Mouse (Mus musculus): ENCODE data around the gene Mybpc1. TPM values are rescaled to one million over a fixed set of nuclear protein-coding genes. Genes with fewer than 3 reads are reported as not detected.
"Not testable (repeated sequence)": the region's sequence is repeated elsewhere in the genome, so short reads cannot be mapped to it uniquely, and the experiment has no call there.

Gene Mybpc1
- total RNA-seq, 2 experiments from 2014 or later = not detected

DNA sequence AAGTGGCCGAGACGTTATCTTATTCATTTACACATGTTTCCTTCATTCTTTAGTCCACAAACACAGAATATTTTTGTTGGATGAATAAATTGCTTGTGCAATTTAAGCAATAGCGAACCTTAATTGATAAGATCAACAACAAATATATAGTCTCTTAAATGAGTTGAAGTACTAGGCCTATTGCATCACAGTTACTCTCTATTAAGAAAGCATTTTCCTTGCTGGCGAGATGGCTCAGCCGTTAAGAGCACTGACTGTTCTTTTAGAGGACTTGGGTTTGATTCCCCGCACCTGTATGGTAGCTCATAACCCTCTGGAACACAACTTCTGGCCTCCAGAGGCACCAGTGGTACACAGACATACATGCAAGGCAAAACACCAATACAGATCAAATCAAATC is 47.9 kb downstream of the Mybpc1 start:
- no peak for ATAC-seq (ENCODE audit: poor library complexity, severe bottlenecking)

DNA sequence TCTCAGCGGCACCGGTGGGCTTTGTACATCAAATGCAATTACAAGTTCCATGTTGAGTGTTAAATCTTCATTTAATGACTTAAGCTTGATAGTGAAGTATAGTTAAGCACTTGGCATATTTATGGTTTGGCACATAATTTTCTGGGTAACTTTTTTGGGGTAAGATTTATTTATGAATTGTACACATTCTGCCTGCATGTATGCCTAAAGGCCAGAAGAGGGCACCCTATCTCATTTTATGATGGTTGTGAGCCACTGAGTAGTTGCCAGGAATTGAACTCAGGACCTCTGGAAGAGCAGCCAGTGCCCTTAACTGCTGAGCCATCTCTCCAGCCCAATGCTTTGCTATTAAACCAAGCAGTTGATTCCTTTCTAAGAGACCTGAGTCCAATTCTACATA is 52.2 kb downstream of the Mybpc1 start:
- peak; percentile 56; the same call in 1 of the 2 replicates for ATAC-seq (ENCODE audit: poor library complexity, severe bottlenecking)

DNA sequence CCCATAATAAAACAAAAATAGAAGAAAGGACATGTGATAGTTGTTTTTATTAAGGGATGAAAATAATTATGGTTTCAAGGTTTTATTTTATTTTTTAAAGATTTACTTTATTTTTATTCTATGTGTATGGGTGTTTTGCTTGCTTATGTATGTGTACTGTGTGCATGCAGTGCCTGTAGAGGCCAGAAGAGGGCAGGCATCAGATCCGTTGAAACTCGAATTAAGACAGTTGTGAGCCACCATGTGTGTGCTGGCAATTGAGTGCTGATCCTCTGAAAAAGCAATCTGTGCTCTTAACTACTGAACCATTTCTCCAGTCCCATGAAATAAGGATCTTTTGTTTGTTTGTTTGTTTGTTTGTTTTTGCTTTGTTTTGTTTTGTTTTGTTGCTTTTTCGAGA is 54.7 kb downstream of the Mybpc1 start:
- no peak for ATAC-seq (ENCODE audit: poor library complexity, severe bottlenecking)

DNA sequence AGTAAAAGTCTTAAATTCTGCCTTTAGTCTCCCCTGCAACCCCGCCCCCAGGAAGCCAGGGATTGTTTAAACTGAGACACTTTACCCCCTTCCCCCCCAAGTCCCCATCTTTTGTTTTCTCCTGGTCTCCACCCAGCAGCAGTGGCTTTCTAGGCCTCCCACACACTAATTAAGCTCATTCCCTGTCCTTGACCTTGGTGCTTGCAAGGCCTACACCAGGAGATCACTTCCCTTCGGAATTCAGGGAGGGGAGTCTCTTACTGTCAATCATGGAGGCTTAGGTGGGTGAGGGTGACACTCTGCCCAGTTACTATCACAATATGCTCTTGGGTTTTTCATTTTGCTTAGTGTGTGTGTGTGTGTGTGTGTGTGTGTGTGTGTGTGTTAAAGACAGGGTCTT is 57.3 kb downstream of the Mybpc1 start:
- ATAC-seq (ENCODE audit: poor library complexity, severe bottlenecking) = no peak

DNA sequence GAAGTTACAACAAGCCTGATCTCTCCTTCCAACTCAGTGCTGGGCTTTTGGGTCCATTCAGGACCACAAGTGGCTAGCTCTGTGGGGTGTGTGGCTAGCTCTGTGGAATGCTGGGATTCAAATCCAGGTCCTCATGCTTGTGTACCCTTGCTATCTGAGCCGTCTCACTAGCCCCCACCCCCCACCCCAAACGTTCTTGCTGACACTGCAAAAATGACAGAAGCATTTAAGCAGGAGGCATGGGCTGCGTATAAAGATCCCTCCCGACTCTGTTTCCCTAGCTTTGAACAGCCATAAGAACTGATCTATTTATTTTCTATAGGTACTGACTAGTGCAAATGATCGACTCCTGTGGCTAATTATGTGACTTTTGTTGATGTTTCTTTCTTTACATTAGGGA is 74.3 kb downstream of the Mybpc1 start:
- no peak for ATAC-seq (ENCODE audit: poor library complexity, severe bottlenecking)

DNA sequence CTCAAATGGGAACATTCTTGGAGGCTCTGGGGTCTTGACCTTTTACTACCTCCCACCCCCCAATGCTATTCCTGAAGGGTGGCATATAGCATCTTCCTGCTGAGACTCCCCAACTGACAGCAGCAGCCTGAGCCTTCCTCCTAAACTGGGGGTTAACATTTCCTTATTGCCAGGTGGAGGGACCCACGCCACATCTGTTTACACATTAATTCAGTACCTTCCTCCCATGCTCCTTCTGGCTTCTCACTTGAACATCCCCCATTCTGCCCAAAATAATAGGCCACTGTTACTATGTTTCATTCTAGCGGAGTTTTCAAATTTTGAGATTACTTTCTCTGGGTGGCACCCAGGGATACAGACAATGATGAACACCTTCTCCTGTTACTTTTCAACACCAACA is 80.9 kb downstream of the Mybpc1 start:
- ATAC-seq (ENCODE audit: poor library complexity, severe bottlenecking) = no peak

DNA sequence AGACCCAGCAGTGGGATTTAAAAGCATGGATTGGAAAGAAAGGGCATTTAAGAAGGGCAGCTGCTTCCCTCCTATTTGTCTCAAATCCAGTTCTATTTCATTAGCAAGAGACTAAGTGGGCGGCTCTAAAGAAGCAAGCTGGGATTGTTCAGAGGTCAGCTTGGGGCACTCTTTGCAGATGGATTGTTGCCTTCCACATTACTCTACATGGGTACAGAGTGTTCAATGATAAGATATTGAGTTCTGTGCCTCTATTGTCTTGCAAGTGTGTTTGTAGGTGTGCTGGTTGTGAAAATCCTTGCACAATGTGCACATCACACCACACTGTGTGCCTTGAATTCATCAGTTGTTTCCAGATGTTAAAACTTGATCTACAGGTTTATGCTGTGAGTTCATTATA is 81.7 kb downstream of the Mybpc1 start:
- ATAC-seq (ENCODE audit: poor library complexity, severe bottlenecking) = no peak

DNA sequence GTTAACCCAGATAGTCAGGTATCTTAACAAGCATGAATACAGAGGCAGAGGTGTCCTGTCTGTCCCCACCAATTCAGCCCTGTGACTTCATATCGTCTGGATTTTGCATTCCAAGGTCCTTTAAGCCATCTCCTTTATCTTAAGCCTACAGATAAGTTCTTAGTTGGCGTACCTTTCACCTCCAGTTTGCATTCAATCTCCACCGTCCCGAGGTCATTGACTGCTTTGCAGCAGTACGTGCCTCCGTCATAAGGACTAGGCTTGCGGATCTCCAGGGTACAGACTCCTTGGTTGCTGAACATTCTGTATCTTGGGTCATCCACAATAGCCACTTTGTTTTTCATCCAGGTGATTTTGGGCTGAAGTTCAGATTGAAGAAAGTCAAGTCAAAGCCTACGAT is 82.2 kb downstream of the Mybpc1 start:
- no peak for ATAC-seq (ENCODE audit: poor library complexity, severe bottlenecking)

DNA sequence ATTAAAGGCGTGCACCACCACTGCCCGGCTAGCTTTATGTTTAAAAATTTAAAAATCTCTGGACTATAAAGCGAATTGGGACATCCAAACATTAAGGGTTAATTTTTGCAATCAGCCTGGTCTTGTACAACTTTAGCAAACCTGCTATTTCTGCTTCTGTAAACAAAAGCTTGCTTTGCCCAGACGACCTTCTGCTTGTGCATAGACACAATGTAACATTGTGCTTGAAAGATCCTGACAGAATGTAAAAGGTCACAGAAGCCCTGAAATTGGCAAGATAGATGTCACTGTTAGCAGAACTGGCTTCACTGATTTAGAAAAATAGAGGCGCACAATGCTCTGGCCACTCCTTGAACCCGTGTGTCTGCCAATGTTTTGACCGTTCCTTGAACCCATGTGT is 89.9 kb downstream of the Mybpc1 start:
- not testable (repeated sequence) for ATAC-seq (ENCODE audit: poor library complexity, severe bottlenecking)

DNA sequence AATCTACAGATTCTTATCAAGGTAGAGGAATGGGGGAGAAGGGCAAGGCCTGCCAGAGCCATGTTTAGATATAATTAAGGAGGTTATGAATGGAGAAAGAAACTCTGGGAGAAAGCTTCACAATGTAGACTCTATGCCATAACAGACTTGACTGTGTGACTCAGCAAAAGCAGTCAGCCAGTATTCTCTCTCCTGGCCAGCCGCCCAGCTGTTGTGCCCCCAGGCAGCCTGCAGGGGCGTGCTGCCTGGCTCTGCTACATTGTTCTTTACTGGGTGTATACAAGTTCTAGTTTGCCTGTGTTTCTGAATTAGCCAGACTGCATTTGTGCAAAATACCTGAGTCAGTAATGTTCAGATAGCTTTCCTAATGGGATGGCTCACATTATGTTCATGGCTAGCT is 90.5 kb downstream of the Mybpc1 start:
- peak; percentile 98 for ATAC-seq (ENCODE audit: poor library complexity, severe bottlenecking)

DNA sequence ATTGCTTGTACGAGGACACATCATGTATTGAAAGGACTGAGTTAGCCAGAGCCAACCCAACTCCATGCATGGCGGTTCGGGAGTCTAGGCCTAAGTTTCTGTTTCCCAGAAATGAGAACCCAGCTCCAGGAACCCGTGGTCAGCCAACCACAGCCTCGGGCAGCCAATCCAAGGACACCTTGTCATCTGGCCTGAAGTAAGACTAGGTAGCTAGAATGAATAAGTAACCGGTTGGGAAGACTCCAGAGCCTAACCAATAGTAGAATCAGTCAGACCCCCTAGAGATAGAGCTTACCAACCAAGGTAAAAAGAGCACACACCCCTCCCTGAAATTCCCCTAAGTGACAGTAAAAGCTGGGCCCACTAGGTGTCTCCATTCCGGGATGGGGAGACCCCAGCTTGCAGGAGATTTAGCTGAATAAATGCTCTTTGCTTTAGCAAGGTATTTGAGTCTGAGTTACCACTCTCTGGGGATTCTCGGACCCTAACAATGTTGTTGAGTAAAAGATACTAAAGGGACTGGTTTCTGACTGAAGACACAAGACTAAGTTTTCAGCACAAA is 91.3 kb downstream of the Mybpc1 start:
- peak; percentile 25; the same call in 1 of the 2 replicates for ATAC-seq (ENCODE audit: poor library complexity, severe bottlenecking)

DNA sequence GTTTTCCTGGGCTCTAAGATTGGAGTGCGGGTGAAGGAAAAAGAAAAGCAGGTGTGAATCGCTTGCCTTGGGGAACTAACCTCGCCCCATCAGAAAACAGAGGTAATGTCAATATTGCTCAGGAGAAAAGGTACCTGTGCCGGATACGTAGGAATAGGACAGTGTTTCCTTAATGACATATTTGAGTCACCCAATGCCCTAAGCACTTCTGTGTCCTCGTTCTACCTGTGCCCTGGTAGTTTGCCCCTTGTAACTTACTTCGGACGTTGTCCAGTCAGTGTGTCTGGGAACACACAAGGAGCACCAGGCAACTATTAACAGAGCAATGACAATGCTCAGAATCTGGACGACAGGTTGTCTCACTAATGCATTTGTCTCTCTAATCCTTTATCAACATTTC is 93.6 kb downstream of the Mybpc1 start:
- no peak for ATAC-seq (ENCODE audit: poor library complexity, severe bottlenecking)

DNA sequence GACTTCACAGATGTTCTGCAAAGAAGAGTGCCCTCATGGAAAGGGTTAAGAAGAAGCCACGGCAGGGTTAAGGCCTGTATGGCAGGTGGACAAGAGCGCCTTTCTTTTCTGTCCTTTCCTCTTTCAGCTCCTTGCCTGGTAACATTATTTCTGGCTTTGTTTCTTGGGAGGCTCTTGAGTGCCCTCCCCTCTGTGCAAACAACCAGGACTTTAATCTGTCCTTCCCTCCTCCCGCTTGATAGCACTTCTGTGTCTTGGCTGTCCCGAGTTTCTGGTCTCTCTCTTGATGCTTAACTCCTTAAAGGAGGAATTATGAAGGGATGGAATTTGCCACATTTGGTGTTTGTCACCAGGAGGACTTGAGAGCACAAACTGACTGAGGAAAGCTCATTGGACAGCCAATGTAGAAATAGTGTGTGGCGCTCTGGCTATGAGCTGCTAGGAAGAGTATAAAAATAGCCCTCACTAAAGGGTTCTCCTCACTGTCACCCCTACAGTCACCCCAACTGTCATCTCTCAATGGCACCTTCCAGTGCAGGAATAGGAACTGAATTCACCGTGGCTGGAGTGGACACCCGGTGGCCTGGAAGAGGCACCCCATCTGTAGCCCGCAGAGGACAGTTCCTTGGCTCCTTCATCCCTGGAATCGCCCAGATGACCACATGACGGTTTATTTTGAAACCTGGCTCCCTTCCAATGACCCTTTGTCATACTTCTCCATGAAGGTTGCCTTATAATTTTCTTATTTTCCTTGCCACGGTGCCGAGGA is 94.3 kb downstream of the Mybpc1 start:
- no peak for ATAC-seq (ENCODE audit: poor library complexity, severe bottlenecking)

DNA sequence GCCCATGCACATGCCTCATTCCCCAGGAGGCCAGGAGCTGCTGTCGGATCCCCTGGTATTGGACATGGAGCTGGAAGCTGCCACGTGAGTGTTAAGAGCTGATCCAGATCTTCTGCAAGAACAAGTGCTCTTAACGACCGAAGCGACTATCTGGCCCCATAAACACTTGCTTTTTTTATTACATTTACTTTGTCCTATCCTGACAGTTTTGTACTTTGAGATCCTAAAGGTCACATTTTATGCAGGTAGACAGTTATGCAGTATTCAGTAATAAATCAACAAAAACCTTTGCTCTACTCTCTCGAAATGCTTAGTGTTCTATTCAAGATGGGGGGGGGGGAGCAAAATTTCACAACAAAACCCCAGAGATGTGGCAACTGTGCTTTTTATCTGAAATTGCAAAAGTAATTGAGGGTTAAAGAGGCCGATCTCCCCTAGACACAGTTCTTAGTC is 97.2 kb downstream of the Mybpc1 start:
- ATAC-seq (ENCODE audit: poor library complexity, severe bottlenecking) = no peak

DNA sequence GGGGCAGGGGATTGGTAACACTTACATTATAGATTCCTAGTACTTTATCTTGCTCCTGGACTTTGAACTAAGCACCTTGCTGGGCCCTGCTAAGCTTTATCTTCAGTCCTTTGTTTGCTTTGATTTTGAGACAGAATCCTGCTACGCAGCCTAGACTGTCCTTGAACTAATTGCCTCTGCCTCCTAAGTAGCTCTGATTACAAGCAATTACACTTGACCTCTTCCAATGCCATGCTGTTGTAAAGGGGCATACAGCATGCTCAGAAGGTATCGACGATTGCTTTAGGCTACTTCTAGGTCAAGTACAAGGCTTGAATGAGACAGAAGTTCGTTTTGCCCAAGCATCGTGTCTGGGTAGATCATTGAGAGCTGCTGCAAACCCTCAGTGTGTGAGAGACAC is 99.7 kb downstream of the Mybpc1 start:
- no peak for ATAC-seq (ENCODE audit: poor library complexity, severe bottlenecking)

DNA sequence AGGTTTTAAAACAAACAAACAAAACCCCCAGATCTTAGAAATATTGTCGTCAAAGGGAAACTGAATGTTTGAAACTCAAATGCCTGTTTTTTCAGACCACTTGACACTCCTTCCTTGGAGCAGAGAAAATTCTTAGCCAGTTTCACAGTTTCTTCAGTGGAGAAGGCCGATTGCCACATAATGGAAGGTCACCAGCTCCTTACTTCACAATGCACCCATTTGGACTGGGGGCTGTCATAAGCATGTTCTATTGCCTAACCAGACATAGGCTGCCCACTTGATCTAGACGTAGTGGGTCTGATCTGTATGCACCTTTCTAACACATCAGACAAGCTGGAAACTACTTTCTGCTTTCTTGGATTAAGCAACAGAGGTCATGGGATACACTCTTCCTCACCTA is 100.5 kb downstream of the Mybpc1 start:
- peak; percentile 23 for ATAC-seq (ENCODE audit: poor library complexity, severe bottlenecking)

DNA sequence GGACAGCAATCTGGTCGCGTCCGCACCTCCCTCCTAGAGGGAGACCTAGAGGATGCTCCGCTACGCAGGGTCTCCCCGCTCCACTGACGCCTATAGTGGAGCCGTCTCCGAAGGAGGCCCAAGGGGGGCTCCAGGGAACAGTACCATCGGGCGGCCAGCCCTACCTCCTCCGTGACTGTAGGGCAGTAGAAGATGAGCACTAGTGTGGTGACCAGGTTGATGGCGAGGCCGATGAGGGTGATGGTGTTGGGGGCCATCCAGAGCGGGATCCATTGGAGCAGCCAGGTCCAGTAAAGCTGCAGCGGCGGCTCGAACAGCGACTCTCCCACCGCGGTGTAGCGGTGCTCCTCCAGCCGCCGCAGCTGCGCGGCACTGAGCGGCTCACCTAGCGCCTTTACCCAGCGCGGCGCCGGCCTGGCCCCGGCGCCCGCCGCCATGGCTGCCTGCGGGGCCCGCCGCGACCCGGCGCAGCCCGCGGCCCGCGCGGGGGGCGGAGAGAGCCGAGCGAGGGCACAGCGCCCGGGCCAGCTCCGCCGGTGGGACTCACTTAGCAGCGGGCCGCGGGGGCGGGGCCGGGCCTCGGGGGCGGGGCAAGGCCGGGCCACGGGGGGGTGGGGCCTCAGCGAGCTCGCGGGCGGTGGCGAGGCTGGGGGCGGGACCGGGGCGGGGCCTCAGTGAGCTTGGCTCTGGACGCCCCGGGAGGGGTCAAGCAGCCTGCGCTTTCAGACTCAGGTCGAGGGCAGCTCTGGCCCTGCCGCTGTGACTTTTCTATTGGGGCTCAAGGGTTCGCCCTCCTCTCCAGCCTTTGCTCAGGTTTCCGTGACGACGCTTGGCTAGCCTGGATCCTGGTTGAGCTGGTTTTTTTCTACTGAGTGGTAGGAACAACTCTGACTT is 101.3 kb downstream of the Mybpc1 start, which contains the start of gene Chpt1:
Chpt1 (minus strand) TSS at position 653 of the 894 bp plus-strand sequence.
- ATAC-seq (ENCODE audit: poor library complexity, severe bottlenecking) = peak; percentile 82

DNA sequence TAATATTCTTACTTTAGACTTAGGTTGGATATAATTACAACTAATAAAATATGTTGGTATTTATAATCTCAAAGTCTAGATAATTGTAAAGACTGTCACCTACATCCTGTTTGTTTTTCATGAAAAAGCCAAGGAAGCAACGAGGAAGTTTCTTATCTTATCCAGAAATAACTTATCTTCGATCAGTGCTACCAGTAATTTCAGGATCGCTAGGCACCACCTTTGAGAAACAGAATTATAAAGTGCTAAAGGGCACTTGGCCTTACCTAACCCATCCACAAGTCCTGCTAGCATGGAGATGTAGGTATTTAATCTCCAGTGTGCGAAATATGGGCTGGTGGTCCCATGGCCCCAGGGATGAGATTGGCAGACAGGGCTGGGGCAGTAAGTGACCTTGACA is 102.0 kb downstream of the Mybpc1 start:
- no peak for ATAC-seq (ENCODE audit: poor library complexity, severe bottlenecking)

DNA sequence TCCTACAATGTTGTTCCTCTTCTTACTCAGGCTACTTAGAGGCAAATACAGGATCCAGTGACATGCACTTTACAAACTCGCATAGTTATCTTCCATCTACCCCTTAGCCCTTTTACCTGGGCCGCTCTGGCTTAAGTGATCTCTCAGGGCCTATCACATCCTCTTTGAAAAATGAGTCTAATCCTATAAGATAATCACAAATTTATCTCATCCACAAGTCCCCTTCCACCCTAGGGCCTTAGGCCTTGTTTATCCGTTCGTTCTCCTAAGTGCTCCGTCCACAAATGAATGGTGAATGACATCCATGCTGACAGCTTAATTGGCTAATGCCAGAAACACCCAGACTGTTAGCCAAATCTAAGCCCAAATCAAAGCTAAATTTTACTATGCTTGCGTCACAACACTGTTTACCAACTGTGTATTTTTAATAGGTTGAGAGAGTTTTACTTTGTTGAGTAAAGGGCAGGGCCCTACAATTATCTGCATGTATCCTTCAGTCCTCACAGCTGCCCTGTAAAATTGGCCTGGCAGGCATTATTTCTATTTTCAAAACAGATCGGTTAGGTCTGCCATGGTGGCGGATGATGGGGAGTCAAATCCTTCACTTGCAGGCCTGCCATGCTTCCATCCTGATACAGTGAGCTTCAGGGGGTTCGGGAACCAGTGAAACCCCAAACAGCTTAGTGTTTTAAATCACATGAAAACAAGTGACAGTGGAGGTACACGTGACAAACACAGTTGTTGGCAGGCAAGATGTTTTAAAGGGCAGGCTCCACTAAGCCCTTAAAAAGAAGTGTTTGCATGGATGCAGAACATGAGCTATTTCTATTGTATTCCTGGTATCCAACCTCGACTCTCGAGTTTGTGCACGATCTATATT is 102.8 kb downstream of the Mybpc1 start:
- no peak for ATAC-seq (ENCODE audit: poor library complexity, severe bottlenecking)

DNA sequence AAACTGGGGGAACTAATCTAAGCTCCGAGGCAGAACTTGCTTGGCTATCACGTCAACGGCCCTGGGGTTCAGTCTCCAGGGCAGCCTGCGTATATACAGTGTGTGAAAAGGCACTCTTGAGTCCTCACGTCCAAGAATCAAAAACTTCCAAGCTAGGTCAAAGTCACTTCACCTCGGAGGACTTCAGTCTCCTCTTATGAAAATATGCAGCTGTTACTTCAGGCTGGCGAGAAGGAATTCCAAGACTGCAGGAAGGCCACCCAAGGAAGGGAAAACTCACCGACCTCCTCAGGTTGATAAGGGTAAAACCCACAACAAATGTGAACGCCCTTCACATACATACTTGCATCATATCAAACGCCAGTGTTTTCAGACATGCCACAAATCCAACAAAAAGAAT is 103.6 kb downstream of the Mybpc1 start:
- ATAC-seq (ENCODE audit: poor library complexity, severe bottlenecking) = no peak

DNA sequence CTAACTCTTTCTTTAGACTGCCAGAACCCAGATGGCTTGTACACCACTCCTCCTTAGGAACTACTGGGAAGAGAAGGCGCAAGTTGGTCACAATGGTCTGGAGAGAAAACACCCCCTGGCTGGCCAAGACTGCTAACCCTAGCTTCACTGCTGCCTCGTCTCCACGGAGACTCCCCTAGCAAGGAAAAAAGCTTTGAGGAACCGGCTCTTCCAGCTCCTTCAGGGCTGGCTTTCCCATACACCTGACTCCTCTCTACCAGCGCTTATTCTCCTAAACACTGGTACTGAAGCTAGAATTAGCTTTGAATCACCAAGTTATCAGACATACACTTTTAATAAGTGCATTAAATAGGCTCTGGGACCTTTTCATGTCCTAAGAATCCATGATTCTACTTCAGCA is 105.0 kb downstream of the Mybpc1 start:
- no peak for ATAC-seq (ENCODE audit: poor library complexity, severe bottlenecking)
